Mouse (Mus musculus) spleen, adult 2 months (tissue): Measurements from ENCODE around the gene Bcr.

Experiments used
- CTCF ChIP-seq: fragments of 200-500 bp; IDR thresholded peaks from 2 replicates; pipeline ENCODE4 v1.5.1; 2011; ENCODE audit warnings: mild to moderate bottlenecking, inconsistent platforms; ENCODE audit not compliant: insufficient read depth, insufficient read length, insufficient replicate concordance; ENCODE audit errors: extremely low read depth
- POLR2A ChIP-seq: fragments of 200-500 bp; IDR thresholded peaks from 2 replicates; pipeline ENCODE4 v1.6.1; 2011; ENCODE audit warnings: low read depth, low read length, inconsistent platforms

- TF ChIP-seq CTCF (no peak), POLR2A (no peak)
Measured at GRCm38 (mm10) chr10:75070281-75070976, 10.0 kb downstream of the Bcr start.
